Mouse (Mus musculus) neutrophil, adult 83 days (primary cell): Measurements from ENCODE around the gene Lad1. TPM values are rescaled to one million over a fixed set of nuclear protein-coding genes. Genes with fewer than 3 reads are reported as not detected.

Source experiments
- total RNA-seq, 2 experiments: library from RNA; stranded (reverse); gene quantifications; one replicate each; pipeline ENCODE4 v1.2.4; 2023

Lad1 gene
- not detected for total RNA-seq

GRCm38 (mm10) chr1:135818481-135819086 lies at the start of gene Lad1:
Lad1 (plus strand) TSS chr1:135818598.

DNA sequence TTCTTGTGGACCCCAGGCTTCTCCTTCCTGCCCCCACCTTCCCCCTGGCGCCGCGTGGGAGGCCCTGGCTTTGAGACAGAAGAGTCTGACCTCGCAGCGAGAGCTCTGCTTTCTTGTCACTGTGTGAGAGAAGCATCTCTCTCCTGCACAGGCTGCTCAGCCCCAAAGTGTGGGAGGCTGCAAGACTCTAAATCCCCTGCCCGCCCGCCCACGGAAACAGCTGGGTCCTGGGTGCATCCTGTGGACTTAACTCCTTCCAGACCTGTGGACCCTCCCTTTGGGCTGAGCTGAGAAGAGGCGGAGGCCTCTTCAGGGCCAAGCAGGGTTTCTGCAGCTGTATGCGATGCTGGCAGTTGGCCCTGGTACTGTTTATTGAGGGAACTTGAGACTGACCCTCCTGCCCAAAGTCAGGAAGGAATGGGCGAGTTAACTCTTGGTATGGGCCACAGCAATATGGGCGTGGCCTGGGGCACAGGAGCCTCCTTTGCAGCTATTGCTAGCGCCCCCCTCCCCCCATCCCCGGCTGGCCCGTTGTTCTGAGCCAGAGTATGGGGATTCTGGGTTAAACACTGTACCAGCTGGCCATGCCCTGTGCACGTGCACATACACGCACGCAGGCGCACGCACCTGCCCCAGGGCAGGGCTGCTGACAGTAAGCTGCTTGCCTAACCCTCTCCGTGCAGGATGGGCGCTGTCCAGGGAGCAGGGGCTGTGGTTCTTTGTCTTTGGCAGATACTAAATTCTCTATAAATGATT lies 39.4 kb upstream of the Lad1 start, which contains the start of gene Tnni1:
TSS of gene Tnni1 (plus strand) at position 655 of the 756 bp plus-strand sequence.

DNA sequence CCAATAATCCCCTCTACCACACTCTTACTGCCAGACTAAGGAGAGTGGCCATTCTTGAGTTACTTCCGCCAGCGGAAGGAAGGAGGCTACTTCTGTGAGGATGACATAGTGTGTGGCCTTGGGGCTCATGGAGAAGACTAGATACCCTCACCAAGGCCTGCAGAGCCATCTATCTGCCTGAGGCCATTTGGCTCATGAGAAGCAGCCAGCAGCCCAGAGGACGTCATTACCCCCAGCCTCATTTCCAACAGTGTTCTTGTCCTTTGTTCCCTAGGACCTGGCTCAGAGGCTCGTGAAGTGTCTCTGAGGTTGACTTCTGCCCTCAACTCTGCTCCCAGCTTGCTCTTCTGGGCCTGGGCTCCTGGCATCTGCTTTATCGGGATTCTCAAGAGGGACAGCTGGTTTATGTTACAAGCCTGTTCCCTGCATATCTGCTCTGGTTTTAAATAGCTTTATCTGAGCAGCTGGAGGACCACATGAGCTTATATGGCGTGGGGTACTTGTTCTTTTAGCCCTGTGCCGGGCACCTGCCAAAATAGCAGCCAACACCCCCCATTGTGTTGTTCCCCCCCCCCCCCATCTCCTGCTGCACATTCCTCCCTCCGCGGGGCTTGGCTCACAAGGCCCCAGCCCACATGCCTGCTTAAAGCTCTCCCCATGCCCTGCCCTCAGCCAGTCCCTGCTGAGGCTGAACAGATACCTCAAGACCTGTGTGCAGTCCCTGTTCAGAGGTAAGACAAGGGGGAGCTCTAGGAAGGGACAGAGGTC lies 17.5 kb downstream of the Lad1 start, which contains the start of gene Tnnt2:
TSS of gene Tnnt2 (plus strand) at position 639 of the 768 bp plus-strand sequence.

Other genes with a start within 250 kb of the Lad1 start
- 10 to 100 TPM; 20.2 to 22.9 TPM for gene Nav1, start 211.3 kb upstream of the Lad1 start, total RNA-seq
- 10 to 100 TPM; 39.7 to 48.0 TPM for gene Csrp1, start 98.5 kb upstream of the Lad1 start, total RNA-seq
- gene Phlda3, start 52.5 kb upstream of the Lad1 start, total RNA-seq, result under 1 TPM in 1 of 2 experiments, not detected in 1; 0.66 TPM
- gene Tnni1, start 39.2 kb upstream of the Lad1 start, total RNA-seq, result not detected
- gene Tnnt2, start 17.8 kb downstream of the Lad1 start, total RNA-seq, result not detected
- not detected for gene Pkp1, start 100.6 kb downstream of the Lad1 start, total RNA-seq
- not detected for gene Igfn1, start 187.7 kb downstream of the Lad1 start, total RNA-seq
- 1 to 10 TPM; 4.2 to 8.3 TPM for gene Tmem9, start 189.6 kb downstream of the Lad1 start, total RNA-seq
- gene Ascl5, start 232.2 kb downstream of the Lad1 start, total RNA-seq, result not detected
- gene Cacna1s, start 234.2 kb downstream of the Lad1 start, total RNA-seq, result not detected